Mouse (Mus musculus) left cerebral cortex, adult 8-10 months (tissue): ENCODE measurements around the gene Tnn. TPM values are rescaled to one million over a fixed set of nuclear protein-coding genes. Genes with fewer than 3 reads are reported as not detected.
A peak's percentile ranks its signal among the peaks of the same experiment; 100 is the strongest.

Experiments
- DNase-seq, 2 experiments: peaks; one replicate each; pipeline ENCODE4 v3.0.0; 2022; ENCODE audit warnings: low spot score in 2 of 2
- total RNA-seq, 4 experiments: library from RNA; stranded (reverse); gene quantifications; 2 replicates each; pipeline ENCODE4 v1.2.4; 2022

Gene Tnn
- total RNA-seq, 4 experiments from 2014 or later = 0.15 to 0.28 (median 0.17) TPM

DNA sequence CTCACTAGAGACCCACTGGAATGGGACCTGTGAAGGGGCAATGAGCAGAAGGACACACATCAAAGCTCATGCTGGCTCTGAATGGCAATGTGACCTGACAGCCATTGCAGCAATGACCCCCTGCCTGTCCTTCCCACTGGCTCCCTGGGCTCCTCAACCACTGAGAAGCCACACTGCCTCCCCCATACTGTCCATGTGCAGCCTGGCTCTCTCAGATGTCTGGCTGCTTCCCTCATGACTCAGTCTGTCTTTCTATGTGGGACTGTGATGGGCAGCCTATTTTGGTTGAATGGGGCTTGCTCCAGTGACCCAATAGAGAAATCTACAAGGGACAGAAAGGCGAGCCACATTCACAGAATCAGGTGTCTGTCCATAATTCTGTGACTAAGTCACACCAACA is 70.7 kb downstream of the Tnn start:
- DNase-seq = no peak

- peak; percentile 28 to 75 for DNase-seq
These were observed 72.5 kb downstream of the Tnn start for GRCm38 (mm10) chr1:160080800-160081436.

GRCm38 (mm10) chr1:160078882-160079661 is 74.3 kb downstream of the Tnn start:
- no peak for DNase-seq

- no peak for DNase-seq
These were observed 88.7 kb downstream of the Tnn start for GRCm38 (mm10) chr1:160064547-160065144.

DNA sequence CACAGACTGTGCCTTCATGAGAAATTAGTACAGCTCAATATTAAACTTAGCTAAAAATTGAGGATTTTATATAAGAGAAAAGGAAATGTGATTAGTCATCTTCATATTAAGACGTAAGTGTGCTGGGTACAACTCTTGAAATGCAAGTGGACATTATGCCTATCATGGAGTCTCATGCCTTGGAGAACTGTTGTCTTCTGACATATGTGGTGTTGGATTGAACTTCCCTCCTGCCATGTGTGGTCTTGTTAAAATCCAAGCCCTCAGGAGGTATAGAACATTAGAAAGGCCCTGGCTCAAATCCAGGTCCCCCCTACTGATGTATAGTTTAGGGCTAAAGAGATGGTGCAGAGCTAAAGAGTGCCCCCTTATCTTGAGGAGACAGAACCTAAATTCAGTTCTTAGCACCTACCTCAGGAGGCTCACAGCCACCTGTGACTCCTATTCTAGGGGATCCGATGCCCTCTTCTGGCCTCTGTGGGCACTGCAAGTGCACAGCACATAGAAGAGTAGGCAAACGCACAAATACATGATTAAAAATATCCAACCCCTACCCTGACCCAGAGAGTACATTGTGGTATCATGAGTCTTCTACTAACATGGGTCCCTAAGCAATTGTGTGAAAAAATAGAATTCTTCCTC is 91.5 kb downstream of the Tnn start:
- DNase-seq = no peak

DNA sequence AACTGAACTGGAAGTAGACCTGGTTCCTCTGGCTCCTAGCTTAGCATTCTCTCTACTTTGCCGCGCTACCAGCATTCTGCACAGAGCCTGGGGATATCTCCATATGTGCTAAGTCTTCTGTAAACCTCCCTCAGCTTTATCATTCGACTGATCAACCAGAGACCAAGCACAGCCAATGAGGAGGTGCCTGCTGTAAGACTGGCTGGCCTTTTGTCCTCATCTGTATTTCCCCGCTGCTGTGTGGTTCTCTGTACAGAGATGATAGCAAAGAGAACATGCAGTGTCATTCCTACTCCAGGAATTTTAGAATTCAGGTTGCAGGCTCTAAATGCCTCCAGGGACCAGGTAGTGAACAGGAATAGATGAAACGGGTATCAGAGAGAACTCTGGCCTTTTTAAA is 92.1 kb downstream of the Tnn start:
- DNase-seq = no peak

DNA sequence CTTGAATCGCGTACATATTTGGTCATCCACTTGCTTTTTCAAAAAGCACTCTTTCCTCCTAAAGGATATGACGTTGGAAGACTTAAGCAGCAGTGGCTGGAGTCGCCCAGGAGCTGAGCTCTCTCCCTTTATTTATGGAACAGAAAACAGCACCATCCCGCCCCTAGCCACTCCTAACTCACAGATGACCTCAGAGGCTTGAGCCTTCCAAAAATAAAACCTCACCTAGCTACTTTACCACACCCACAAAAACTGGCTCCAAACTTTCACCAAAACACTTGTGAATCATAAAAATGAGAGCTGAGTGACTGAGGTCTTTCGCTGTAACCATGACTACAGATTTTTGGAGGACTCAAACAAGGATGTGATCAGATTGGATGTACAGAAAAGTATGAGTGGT is 92.8 kb downstream of the Tnn start:
- DNase-seq = no peak

- DNase-seq = no peak
These were observed 93.5 kb downstream of the Tnn start for GRCm38 (mm10) chr1:160059908-160060307.

GRCm38 (mm10) chr1:160057657-160058056 is 95.7 kb downstream of the Tnn start:
- DNase-seq = no peak

- no peak for DNase-seq
These were observed 98.9 kb downstream of the Tnn start for GRCm38 (mm10) chr1:160054366-160055078.

GRCm38 (mm10) chr1:160053510-160054305 is 99.7 kb downstream of the Tnn start:
- DNase-seq = no peak

GRCm38 (mm10) chr1:160052556-160053315 is 100.6 kb downstream of the Tnn start:
- no peak for DNase-seq

GRCm38 (mm10) chr1:160050898-160051297 is 102.5 kb downstream of the Tnn start:
- DNase-seq = no peak

DNA sequence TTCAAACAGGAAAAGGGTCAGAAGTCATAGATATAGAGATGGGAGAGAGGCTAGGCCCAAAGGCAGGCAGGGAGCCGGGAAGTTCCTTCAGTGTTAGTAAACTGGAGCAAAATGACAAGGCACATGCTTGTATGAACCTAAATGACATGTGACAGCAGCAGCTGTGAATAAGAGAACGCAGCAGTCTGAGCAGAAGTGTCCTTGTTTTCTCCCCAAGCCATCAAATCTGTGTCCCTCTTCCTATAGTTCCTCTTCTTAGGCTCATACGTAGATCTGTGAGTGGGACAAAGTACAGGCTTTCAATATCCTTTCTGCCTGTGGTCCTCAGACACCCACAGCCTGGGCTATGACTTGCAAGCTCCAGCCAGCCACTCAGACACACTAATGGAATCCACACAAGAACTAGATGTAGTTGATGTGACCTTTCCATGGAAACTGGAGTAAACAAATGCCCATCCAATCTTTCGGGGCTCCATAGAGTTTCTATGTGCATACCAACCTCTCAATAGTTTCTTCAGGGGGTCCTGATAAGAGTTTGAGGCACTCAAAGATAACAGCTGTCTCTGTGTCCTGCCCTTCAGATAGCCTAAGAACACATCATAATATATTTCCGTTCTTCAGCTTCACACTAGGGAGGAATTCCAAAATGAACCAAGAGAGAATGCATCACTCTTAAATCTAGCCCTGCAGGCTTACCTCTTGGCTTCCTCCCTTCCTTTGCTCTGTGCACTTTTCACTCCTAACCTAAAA is 104.1 kb downstream of the Tnn start:
- DNase-seq = no peak

- no peak for DNase-seq
These were observed 105.9 kb downstream of the Tnn start for GRCm38 (mm10) chr1:160047481-160047931.

DNA sequence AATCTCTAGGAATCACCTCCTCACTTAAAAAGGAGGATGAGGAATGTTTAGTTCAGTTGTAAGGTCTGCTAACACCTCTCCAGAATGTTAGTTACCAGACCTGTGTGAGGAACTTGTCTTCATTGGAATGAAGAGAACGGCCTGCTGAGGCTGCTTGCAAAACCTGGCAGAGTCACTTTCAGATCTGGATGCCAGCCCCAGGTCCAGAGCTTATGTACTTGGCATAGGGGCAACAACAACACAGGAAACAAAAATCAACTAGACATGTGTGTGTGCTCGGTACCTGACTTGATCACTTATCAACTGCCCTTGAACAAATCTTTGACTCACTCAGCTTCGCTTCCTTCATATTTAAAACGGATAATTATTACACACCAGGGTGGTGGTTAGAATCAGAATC is 106.6 kb downstream of the Tnn start:
- DNase-seq = no peak

GRCm38 (mm10) chr1:160045971-160046370 is 107.4 kb downstream of the Tnn start:
- no peak for DNase-seq

DNA sequence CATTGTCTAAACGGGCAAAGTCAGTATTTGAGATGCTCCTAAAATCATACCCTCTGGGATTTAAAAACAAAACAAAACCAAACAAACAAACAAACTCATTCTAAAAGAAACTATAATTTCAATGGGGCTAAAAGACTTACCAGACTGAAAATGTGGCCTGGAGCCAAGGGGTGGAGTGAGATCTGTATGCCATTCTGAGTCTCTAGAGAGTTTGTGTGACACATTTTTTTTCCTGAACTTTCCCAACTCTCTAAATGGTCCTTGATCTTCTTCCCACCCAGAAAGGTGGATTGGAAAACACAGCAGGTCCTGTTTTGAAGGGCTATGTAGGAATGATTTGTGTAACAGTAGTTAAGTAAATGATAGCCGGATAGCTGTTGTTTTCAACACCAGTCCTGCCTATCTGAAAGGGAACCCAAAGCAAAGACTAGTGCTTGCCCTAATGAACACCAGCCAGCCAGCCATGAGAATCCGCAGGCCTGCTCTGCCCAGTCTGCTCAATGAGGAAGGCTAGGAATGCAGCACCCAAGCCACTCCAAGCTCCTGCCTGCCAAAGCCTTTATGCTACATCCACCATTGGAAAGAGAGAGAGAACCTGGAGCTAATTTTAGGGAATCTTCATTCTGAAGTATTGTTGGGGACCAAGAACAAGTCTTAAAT is 108.2 kb downstream of the Tnn start:
- no peak for DNase-seq
